Mouse (Mus musculus): ENCODE measurements around the gene Cabp4.

Cabp4 gene

DNA sequence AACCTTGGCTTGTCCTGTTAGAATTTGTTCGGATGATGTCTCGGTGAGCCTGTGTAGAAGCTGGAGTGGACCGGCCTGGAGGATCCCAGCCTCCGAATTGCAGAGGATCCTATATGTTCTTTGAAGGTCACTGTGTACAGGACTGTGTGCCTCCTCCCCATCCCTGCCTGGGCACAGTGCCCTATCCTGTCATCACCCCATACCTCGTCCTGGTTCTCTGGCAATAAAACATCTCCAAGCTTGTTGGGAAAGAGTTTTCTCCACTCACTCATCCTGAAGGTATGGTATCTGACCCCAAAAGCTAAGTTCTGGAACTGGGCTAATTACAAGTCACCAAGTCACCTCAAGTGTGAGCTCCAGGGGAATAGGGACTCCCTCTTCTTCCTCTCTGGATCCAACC lies 56.7 kb downstream of the Cabp4 start:
- in situ Hi-C loops (cut with MboI; ENCODE audit: low sequenced_read_pairs), result no loop called here

DNA sequence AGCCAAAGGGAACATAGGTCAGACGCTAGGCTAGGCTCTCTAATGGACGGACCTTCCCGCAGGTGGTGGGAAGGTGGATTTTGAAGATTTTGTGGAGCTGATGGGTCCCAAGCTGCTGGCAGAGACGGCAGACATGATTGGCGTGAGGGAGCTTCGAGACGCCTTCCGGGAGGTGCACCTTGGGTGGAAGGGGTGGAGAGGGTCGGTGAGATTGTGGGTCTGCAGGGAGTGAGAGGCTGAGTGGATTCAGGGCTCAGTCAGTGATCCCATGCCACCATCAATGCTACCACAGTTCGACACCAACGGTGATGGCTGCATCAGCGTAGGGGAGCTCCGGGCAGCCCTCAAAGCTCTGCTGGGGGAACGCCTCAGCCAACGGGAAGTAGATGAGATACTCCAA lies 57.7 kb downstream of the Cabp4 start:
- in situ Hi-C loops (cut with MboI; ENCODE audit: low sequenced_read_pairs), result no loop called here
